Mouse (Mus musculus) ES-Bruce4 (cell line): Measurements from ENCODE around the gene Plekhd1.

ENCODE experiments used
- CTCF ChIP-seq: IDR thresholded peaks from one replicate; pipeline ENCODE4 v1.8.1; 2011; ENCODE audit warnings: low read depth, low read length
- POLR2A ChIP-seq: IDR thresholded peaks from one replicate; pipeline ENCODE4 v1.8.1; 2011; ENCODE audit warnings: low read length; ENCODE audit not compliant: insufficient read depth

GRCm38 (mm10) chr12:80692269-80692972 is at the start of gene Plekhd1:
- TF ChIP-seq CTCF (no peak), POLR2A (no peak)
